Mouse (Mus musculus): Measurements from ENCODE around the gene Lmo3.

Lmo3 gene

GRCm38 (mm10) chr6:138581734-138582505, at the start of gene Lmo3:
Gene Lmo3 (minus strand): TSS chr6:138581968.
- no peak for DNase-seq

GRCm38 (mm10) chr6:138620786-138621185, 39.0 kb upstream of the Lmo3 start:
- no peak for DNase-seq

GRCm38 (mm10) chr6:138618396-138618795, 36.6 kb upstream of the Lmo3 start:
- no peak for DNase-seq

GRCm38 (mm10) chr6:138597016-138597415, 15.2 kb upstream of the Lmo3 start:
- peak; percentile 19 for DNase-seq

GRCm38 (mm10) chr6:138595991-138596698, 14.4 kb upstream of the Lmo3 start:
- DNase-seq, result no peak

GRCm38 (mm10) chr6:138583314-138583713, 1.5 kb upstream of the Lmo3 start:
- peak; percentile 35 for DNase-seq

- peak; percentile 64 for DNase-seq
These were observed 785 bp upstream of the Lmo3 start for GRCm38 (mm10) chr6:138582506-138583000.

- DNase-seq, result peak; percentile 12
These were observed 1.2 kb downstream of the Lmo3 start for GRCm38 (mm10) chr6:138580491-138581076.

- DNase-seq, result no peak
These were observed 18.4 kb downstream of the Lmo3 start for GRCm38 (mm10) chr6:138563416-138563815.

GRCm38 (mm10) chr6:138552144-138552543, 29.6 kb downstream of the Lmo3 start:
- DNase-seq, result no peak

- DNase-seq, result no peak
These were observed 46.9 kb downstream of the Lmo3 start for GRCm38 (mm10) chr6:138534879-138535278.

- DNase-seq, result no peak
These were observed 75.1 kb downstream of the Lmo3 start for GRCm38 (mm10) chr6:138506642-138507041.

- DNase-seq, result no peak
These were observed 77.8 kb downstream of the Lmo3 start for GRCm38 (mm10) chr6:138503946-138504345.

GRCm38 (mm10) chr6:138482834-138483233, 98.9 kb downstream of the Lmo3 start:
- no peak for DNase-seq

GRCm38 (mm10) chr6:138477611-138478010, 104.2 kb downstream of the Lmo3 start:
- peak; percentile 79 for DNase-seq

- DNase-seq, result no peak
These were observed 112.6 kb downstream of the Lmo3 start for GRCm38 (mm10) chr6:138469204-138469603.

- no peak for DNase-seq
These were observed 137.2 kb downstream of the Lmo3 start for GRCm38 (mm10) chr6:138444515-138445048.

- DNase-seq, result no peak
These were observed 144.4 kb downstream of the Lmo3 start for GRCm38 (mm10) chr6:138437351-138437750.

GRCm38 (mm10) chr6:138436813-138437212, 145.0 kb downstream of the Lmo3 start:
- DNase-seq, result no peak

- DNase-seq, result no peak
These were observed 154.4 kb downstream of the Lmo3 start for GRCm38 (mm10) chr6:138427394-138427793.

- no peak for DNase-seq
These were observed 154.9 kb downstream of the Lmo3 start for GRCm38 (mm10) chr6:138426894-138427293.

GRCm38 (mm10) chr6:138424514-138425225, 157.1 kb downstream of the Lmo3 start:
- peak; percentile 84 for DNase-seq

Measured in retina, postnatal 1 day (tissue).